Mouse (Mus musculus) embryonic fibroblast, embryonic 13.5 days (primary cell): ENCODE data around the gene Pgs1.

Source experiments
- CTCF ChIP-seq: IDR thresholded peaks from 2 replicates; pipeline ENCODE4 v1.5.1; 2011; ENCODE audit warnings: mild to moderate bottlenecking, control low read depth, low read length, moderate library complexity, borderline replicate concordance; ENCODE audit not compliant: insufficient read depth
- POLR2A ChIP-seq: IDR thresholded peaks from 2 replicates; pipeline ENCODE4 v1.6.1; 2011; ENCODE audit warnings: low read depth, mild to moderate bottlenecking, control low read depth, low read length, moderate library complexity

- TF ChIP-seq CTCF = no peak
- no peak for TF ChIP-seq POLR2A
Measured at GRCm38 (mm10) chr11:118012595-118012994, 26.5 kb downstream of the Pgs1 start.
